Mouse (Mus musculus): ENCODE measurements around the gene Anxa9. TPM values are rescaled to one million over a fixed set of nuclear protein-coding genes. Genes with fewer than 3 reads are reported as not detected.
A peak's percentile ranks its signal among the peaks of the same experiment; 100 is the strongest.
"Not testable (repeated sequence)": the region's sequence is repeated elsewhere in the genome, so short reads cannot be mapped to it uniquely, and the experiment has no call there.

Anxa9 gene
- polyA plus RNA-seq (2014; fragmentation: Nextera tagmentation; extraction: Ambion mirVana), result 3.7 and 4.3 TPM in 2 replicates

GRCm38 (mm10) chr3:95307100-95307499, at the start of gene Anxa9:
Gene Anxa9 (minus strand): TSS chr3:95307176.
- Histone ChIP-seq H3K4me3 (ENCODE audit: low read length) (no peak within 1 kb of the TSS), H3K9ac (ENCODE audit: low read depth, low read length) (no peak within 1 kb of the TSS), H3K9me3 (ENCODE audit: control insufficient read depth, low read length) (no peaks in the 10 kb centered on the region), H3K36me3 (ENCODE audit: control insufficient read depth, insufficient read depth, low read length) (no peaks in the 10 kb centered on the region), H3K27ac (ENCODE audit: low read depth, low read length) (peak within 1 kb of the TSS; percentile 42), H3K4me2 (replicated peaks; ENCODE audit: low read depth, low read length) (no peak within 1 kb of the TSS), H3K27me3 (ENCODE audit: control insufficient read depth, insufficient read depth, low read length) (no peaks in the 10 kb centered on the region), H3K4me1 (ENCODE audit: control insufficient read depth, insufficient read depth, low read length) (no peaks in the 10 kb centered on the region)
- WGBS, result 53% methylated on average over 7 of the region's 7 CpGs
- peak; percentile 33; the same call in 1 of the 2 replicates for ATAC-seq (ENCODE audit: low FRiP score, low TSS enrichment)

GRCm38 (mm10) chr3:95355911-95356544, 49.1 kb upstream of the Anxa9 start:
- H3K9me3 ChIP-seq (ENCODE audit: control insufficient read depth, low read length); H3K27ac ChIP-seq (ENCODE audit: low read depth, low read length); H3K4me1 ChIP-seq (ENCODE audit: control insufficient read depth, insufficient read depth, low read length); H3K9ac ChIP-seq (ENCODE audit: low read depth, low read length); ATAC-seq (ENCODE audit: low FRiP score, low TSS enrichment); H3K27me3 ChIP-seq (ENCODE audit: control insufficient read depth, insufficient read depth, low read length): not testable (repeated sequence)
- H3K4me2 ChIP-seq (replicated peaks; ENCODE audit: low read depth, low read length), result peak overlapping the region; percentile 31; the same call in 1 of the 2 replicates
- peaks cover 26% of the 10 kb centered on the region for H3K36me3 ChIP-seq (ENCODE audit: control insufficient read depth, insufficient read depth, low read length)
- WGBS, result 32% methylated on average over 8 of the region's 19 CpGs
- H3K4me3 ChIP-seq (ENCODE audit: low read length), result peak overlapping the region; percentile 47

GRCm38 (mm10) chr3:95349491-95349890, 42.5 kb upstream of the Anxa9 start:
- Histone ChIP-seq H3K4me3 (ENCODE audit: low read length) (no peak overlapping the region), H3K9ac (ENCODE audit: low read depth, low read length) (no peak overlapping the region), H3K27ac (ENCODE audit: low read depth, low read length) (no peak overlapping the region), H3K36me3 (ENCODE audit: control insufficient read depth, insufficient read depth, low read length) (peaks cover 85% of the 10 kb centered on the region), H3K9me3 (ENCODE audit: control insufficient read depth, low read length) (0 out of 2 replicates have a peak, but pooled peaks cover 3% of the 10 kb centered on the region), H3K4me1 (ENCODE audit: control insufficient read depth, insufficient read depth, low read length) (no peaks in the 10 kb centered on the region), H3K27me3 (ENCODE audit: control insufficient read depth, insufficient read depth, low read length) (no peaks in the 10 kb centered on the region), H3K4me2 (replicated peaks; ENCODE audit: low read depth, low read length) (no peak overlapping the region)
- ATAC-seq (ENCODE audit: low FRiP score, low TSS enrichment), result no peak

GRCm38 (mm10) chr3:95348343-95348742, 41.4 kb upstream of the Anxa9 start:
- ATAC-seq (ENCODE audit: low FRiP score, low TSS enrichment); H3K4me1 ChIP-seq (ENCODE audit: control insufficient read depth, insufficient read depth, low read length); H3K27ac ChIP-seq (ENCODE audit: low read depth, low read length); H3K4me3 ChIP-seq (ENCODE audit: low read length); H3K4me2 ChIP-seq (replicated peaks; ENCODE audit: low read depth, low read length); H3K9ac ChIP-seq (ENCODE audit: low read depth, low read length); H3K27me3 ChIP-seq (ENCODE audit: control insufficient read depth, insufficient read depth, low read length); H3K9me3 ChIP-seq (ENCODE audit: control insufficient read depth, low read length): not testable (repeated sequence)
- 100% methylated on average over 4 of the region's 5 CpGs for WGBS
- peaks cover 83% of the 10 kb centered on the region for H3K36me3 ChIP-seq (ENCODE audit: control insufficient read depth, insufficient read depth, low read length)

GRCm38 (mm10) chr3:95346454-95346853, 39.5 kb upstream of the Anxa9 start:
- Histone ChIP-seq H3K9me3 (ENCODE audit: control insufficient read depth, low read length) (0 out of 2 replicates have a peak, but pooled peaks cover 3% of the 10 kb centered on the region), H3K4me2 (replicated peaks; ENCODE audit: low read depth, low read length) (no peak overlapping the region), H3K4me3 (ENCODE audit: low read length) (no peak overlapping the region), H3K4me1 (ENCODE audit: control insufficient read depth, insufficient read depth, low read length) (no peaks in the 10 kb centered on the region), H3K36me3 (ENCODE audit: control insufficient read depth, insufficient read depth, low read length) (peaks cover 78% of the 10 kb centered on the region), H3K27me3 (ENCODE audit: control insufficient read depth, insufficient read depth, low read length) (no peaks in the 10 kb centered on the region), H3K27ac (ENCODE audit: low read depth, low read length) (no peak overlapping the region), H3K9ac (ENCODE audit: low read depth, low read length) (no peak overlapping the region)
- no peak for ATAC-seq (ENCODE audit: low FRiP score, low TSS enrichment)
- WGBS, result 95% methylated on average over 7 of the region's 7 CpGs

GRCm38 (mm10) chr3:95343356-95344000, 36.5 kb upstream of the Anxa9 start:
- H3K9ac ChIP-seq (ENCODE audit: low read depth, low read length); H3K27ac ChIP-seq (ENCODE audit: low read depth, low read length); H3K4me1 ChIP-seq (ENCODE audit: control insufficient read depth, insufficient read depth, low read length); H3K27me3 ChIP-seq (ENCODE audit: control insufficient read depth, insufficient read depth, low read length); H3K4me3 ChIP-seq (ENCODE audit: low read length); ATAC-seq (ENCODE audit: low FRiP score, low TSS enrichment); H3K9me3 ChIP-seq (ENCODE audit: control insufficient read depth, low read length); H3K4me2 ChIP-seq (replicated peaks; ENCODE audit: low read depth, low read length): not testable (repeated sequence)
- peaks cover 85% of the 10 kb centered on the region for H3K36me3 ChIP-seq (ENCODE audit: control insufficient read depth, insufficient read depth, low read length)
- WGBS, result 97% methylated on average over 9 of the region's 9 CpGs

GRCm38 (mm10) chr3:95338251-95338650, 31.3 kb upstream of the Anxa9 start:
- no peaks in the 10 kb centered on the region for H3K9me3 ChIP-seq (ENCODE audit: control insufficient read depth, low read length)
- no peaks in the 10 kb centered on the region for H3K27me3 ChIP-seq (ENCODE audit: control insufficient read depth, insufficient read depth, low read length)
- H3K36me3 ChIP-seq (ENCODE audit: control insufficient read depth, insufficient read depth, low read length), result peaks cover 92% of the 10 kb centered on the region
- no peak overlapping the region for H3K4me2 ChIP-seq (replicated peaks; ENCODE audit: low read depth, low read length)
- H3K4me3 ChIP-seq (ENCODE audit: low read length), result no peak overlapping the region
- H3K9ac ChIP-seq (ENCODE audit: low read depth, low read length), result no peak overlapping the region
- no peak for ATAC-seq (ENCODE audit: low FRiP score, low TSS enrichment)
- H3K27ac ChIP-seq (ENCODE audit: low read depth, low read length), result no peak overlapping the region
- WGBS, result 91% methylated on average over 4 of the region's 4 CpGs
- H3K4me1 ChIP-seq (ENCODE audit: control insufficient read depth, insufficient read depth, low read length), result no peaks in the 10 kb centered on the region

GRCm38 (mm10) chr3:95337345-95337744, 30.4 kb upstream of the Anxa9 start:
- 95% methylated on average over 4 of the region's 4 CpGs for WGBS
- H3K4me2 ChIP-seq (replicated peaks; ENCODE audit: low read depth, low read length), result no peak overlapping the region
- no peak overlapping the region for H3K9ac ChIP-seq (ENCODE audit: low read depth, low read length)
- ATAC-seq (ENCODE audit: low FRiP score, low TSS enrichment), result no peak
- H3K27ac ChIP-seq (ENCODE audit: low read depth, low read length), result no peak overlapping the region
- H3K9me3 ChIP-seq (ENCODE audit: control insufficient read depth, low read length), result no peaks in the 10 kb centered on the region
- H3K36me3 ChIP-seq (ENCODE audit: control insufficient read depth, insufficient read depth, low read length), result peaks cover 92% of the 10 kb centered on the region
- H3K4me3 ChIP-seq (ENCODE audit: low read length), result no peak overlapping the region
- no peaks in the 10 kb centered on the region for H3K4me1 ChIP-seq (ENCODE audit: control insufficient read depth, insufficient read depth, low read length)
- H3K27me3 ChIP-seq (ENCODE audit: control insufficient read depth, insufficient read depth, low read length), result no peaks in the 10 kb centered on the region

GRCm38 (mm10) chr3:95331528-95331927, 24.6 kb upstream of the Anxa9 start:
- H3K27ac ChIP-seq (ENCODE audit: low read depth, low read length), result no peak overlapping the region
- 100% methylated on average over 1 of the region's 1 CpGs for WGBS
- H3K36me3 ChIP-seq (ENCODE audit: control insufficient read depth, insufficient read depth, low read length), result peaks cover 89% of the 10 kb centered on the region

More at GRCm38 (mm10) chr3:95331528-95331927, 24.6 kb upstream of the Anxa9 start:
- Histone ChIP-seq H3K4me1 (ENCODE audit: control insufficient read depth, insufficient read depth, low read length) (no peaks in the 10 kb centered on the region), H3K9me3 (ENCODE audit: control insufficient read depth, low read length) (no peaks in the 10 kb centered on the region), H3K4me3 (ENCODE audit: low read length) (no peak overlapping the region), H3K27me3 (ENCODE audit: control insufficient read depth, insufficient read depth, low read length) (no peaks in the 10 kb centered on the region), H3K9ac (ENCODE audit: low read depth, low read length) (no peak overlapping the region), H3K4me2 (replicated peaks; ENCODE audit: low read depth, low read length) (no peak overlapping the region)
- no peak for ATAC-seq (ENCODE audit: low FRiP score, low TSS enrichment)
